8 mouse cellular contexts compared by ENCODE assay signal in the genomic region with DNA sequence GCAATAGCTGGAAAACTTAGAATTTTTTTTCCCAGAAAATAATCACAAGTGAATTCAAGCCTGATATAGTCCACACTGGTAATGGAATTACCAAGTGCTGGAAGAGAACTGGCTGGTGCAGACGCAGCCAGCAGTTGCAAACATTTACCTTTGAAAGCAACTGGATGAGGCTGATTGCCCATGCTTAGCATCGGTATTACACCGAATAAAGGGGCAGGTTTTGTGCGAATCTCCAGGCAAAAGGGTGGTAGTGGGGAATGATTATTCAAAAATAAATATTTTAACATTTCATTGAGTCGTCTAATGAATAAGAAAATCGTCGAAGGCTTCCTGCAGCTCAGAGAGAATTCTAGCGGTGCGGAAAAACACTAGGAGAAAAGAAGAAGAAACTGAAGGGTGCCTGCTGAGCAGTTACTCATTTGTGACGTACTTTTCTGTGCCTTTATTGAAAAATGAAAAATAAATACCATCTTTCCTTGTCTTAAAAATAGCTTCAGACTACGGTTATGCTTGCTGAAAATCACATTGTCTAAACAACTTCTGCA. TPM values are rescaled to one million over a fixed set of nuclear protein-coding genes. Genes with fewer than 3 reads are reported as not detected.
A peak's percentile ranks its signal among the peaks of the same experiment; 100 is the strongest.
DNase-seq lines count a peak whose midpoint lies in the region; ATAC-seq and TF ChIP-seq lines count a peak whose summit lies in the region.

No protein-coding gene starts in this region.

- H3K9ac ChIP-seq in forebrain, postnatal 0 days, result peak overlapping the region; percentile 50; the same call in 1 of the 2 replicates
- H3K9ac ChIP-seq in liver, embryonic 13.5 days, result peak overlapping the region; percentile 47; the same call in 1 of the 2 replicates

- ATAC-seq in forebrain, postnatal 0 days, result no peak
- no peak for ATAC-seq in liver, embryonic 13.5 days (ENCODE audit: low read depth)

- no peaks in the 10 kb centered on the region for H3K9me3 ChIP-seq in E14TG2a.4 (ENCODE audit: low read length)
- no peaks in the 10 kb centered on the region for H3K9me3 ChIP-seq in forebrain, postnatal 0 days (ENCODE audit: low read length)
- H3K9me3 ChIP-seq in liver, embryonic 13.5 days (replicated peaks), result no peaks in the 10 kb centered on the region

- no peaks in the 10 kb centered on the region for H3K36me3 ChIP-seq in E14TG2a.4 (ENCODE audit: insufficient read depth, low read length)
- no peaks in the 10 kb centered on the region for H3K36me3 ChIP-seq in forebrain, postnatal 0 days (ENCODE audit: insufficient read depth)
- H3K36me3 ChIP-seq in liver, embryonic 13.5 days, result no peaks in the 10 kb centered on the region

- peak overlapping the region; percentile 70; the same call in 1 of the 2 replicates for H3K4me3 ChIP-seq in E14TG2a.4 (replicated peaks; ENCODE audit: low read length)
- peak overlapping the region; percentile 43 for H3K4me3 ChIP-seq in forebrain, postnatal 0 days (ENCODE audit: low read depth, low read length)
- peak overlapping the region; percentile 51 for H3K4me3 ChIP-seq in liver, embryonic 13.5 days (replicated peaks)

- H3K27ac ChIP-seq in forebrain, postnatal 0 days (ENCODE audit: low read depth, low read length), result no peak overlapping the region
- no peak overlapping the region for H3K27ac ChIP-seq in liver, embryonic 13.5 days

- WGBS in forebrain, postnatal 0 days, result 4% methylated on average over 11 of the region's 11 CpGs
- WGBS in liver, embryonic 13.5 days (ENCODE audit: insufficient replicate concordance), result 7% methylated on average over 11 of the region's 11 CpGs

- H3K4me2 ChIP-seq in forebrain, postnatal 0 days (ENCODE audit: low read depth), result peak overlapping the region; percentile 95
- peak overlapping the region; percentile 75 for H3K4me2 ChIP-seq in liver, embryonic 13.5 days

- TF ChIP-seq CTCF in E14TG2a.4 (conservative IDR thresholded peaks at IDR 0.05; ENCODE audit: low read length), result no peak
- no peak for TF ChIP-seq CTCF in forebrain, postnatal 0 days (IDR thresholded peaks at IDR 0.05; ENCODE audit: low read depth)

- DNase-seq in embryo, embryonic 9.5 days (ENCODE audit: extremely low spot score), result peak; percentile 27
- no peak for DNase-seq in embryo, embryonic 10 days (ENCODE audit: low spot score)
- no peak for DNase-seq in forebrain, postnatal 0 days
- DNase-seq in liver, embryonic 13.5 days, result no peak
- no peak for DNase-seq in right cerebral cortex, postnatal 10 days (ENCODE audit: low spot score in 2 of 2)
- DNase-seq in frontal cortex, postnatal 14 days (ENCODE audit: low spot score in 2 of 2), result no peak
- no peak for DNase-seq in frontal cortex, postnatal 10 days (ENCODE audit: low spot score in 2 of 2)

- H3K27me3 ChIP-seq in E14TG2a.4 (ENCODE audit: insufficient read depth, low read length), result peaks cover 57% of the 10 kb centered on the region
- H3K27me3 ChIP-seq in forebrain, postnatal 0 days (ENCODE audit: insufficient read depth, low read length), result peaks cover 33% of the 10 kb centered on the region
- H3K27me3 ChIP-seq in liver, embryonic 13.5 days, result peaks cover 40% of the 10 kb centered on the region

- H3K4me1 ChIP-seq in E14TG2a.4 (replicated peaks; ENCODE audit: low read depth, low read length), result peaks cover 22% of the 10 kb centered on the region
- H3K4me1 ChIP-seq in forebrain, postnatal 0 days (ENCODE audit: insufficient read depth), result 0 out of 2 replicates have a peak, but pooled peaks cover 5% of the 10 kb centered on the region
- H3K4me1 ChIP-seq in liver, embryonic 13.5 days (replicated peaks), result peaks cover 22% of the 10 kb centered on the region

RNA-seq across cellular contexts. Expression of gene Meis1, which starts 7.3 kb away (rescaled TPM):
- total RNA-seq in forebrain, postnatal 0 days (2014; rRNA removed), result 15.8 and 16.9 TPM in 2 replicates
- polyA plus RNA-seq in forebrain, postnatal 0 days (2015; fragmentation: Nextera tagmentation; extraction: Ambion mirVana), result 11.4 and 12.5 TPM in 2 replicates
- 10.7 and 12.6 TPM in 2 replicates for polyA plus RNA-seq in liver, embryonic 13.5 days (2015; fragmentation: Nextera tagmentation; extraction: Ambion mirVana)
